Mouse (Mus musculus) liver, embryonic 11.5 days (tissue): ENCODE measurements around the gene Serping1. TPM values are rescaled to one million over a fixed set of nuclear protein-coding genes. Genes with fewer than 3 reads are reported as not detected.

Experiments
- ATAC-seq: fragments of 200-750 bp; cut with Nextera tagmentation; replicated peaks from 2 replicates; pipeline ENCODE4 v1.8.0; 2017; ENCODE audit warnings: moderate number of reproducible peaks, mild to moderate bottlenecking, moderate TSS enrichment, moderate library complexity; ENCODE audit not compliant: low FRiP score
- DNase-seq: peaks from one replicate; pipeline ENCODE4 v3.0.0-alpha.2; 2017; ENCODE audit warnings: low spot score
- H3K27ac ChIP-seq: fragments of 300-500 bp; sonication (generic); 2 replicates; pipeline ENCODE4 v1.5.1; 2014; ENCODE audit warnings: mild to moderate bottlenecking, low read depth, low read length, control low read depth
- H3K27me3 ChIP-seq: fragments of 300-500 bp; sonication (generic); replicated peaks from 2 replicates; pipeline ENCODE4 v1.6.1; 2014; ENCODE audit warnings: low read length, mixed read lengths; ENCODE audit not compliant: control insufficient read depth, insufficient read depth
- H3K36me3 ChIP-seq: fragments of 300-500 bp; sonication (generic); 2 replicates; pipeline ENCODE4 v1.6.1; 2014; ENCODE audit warnings: mild to moderate bottlenecking, low read length, moderate library complexity, mixed read lengths; ENCODE audit not compliant: control insufficient read depth, insufficient read depth
- H3K4me1 ChIP-seq: fragments of 300-500 bp; sonication (generic); replicated peaks from 2 replicates; pipeline ENCODE4 v1.6.1; 2014; ENCODE audit warnings: low read length, mixed read lengths; ENCODE audit not compliant: control insufficient read depth, insufficient read depth
- H3K4me2 ChIP-seq: fragments of 300-500 bp; sonication (generic); 2 replicates; pipeline ENCODE4 v1.6.1; 2014; ENCODE audit warnings: mild to moderate bottlenecking, control low read depth, moderate library complexity
- H3K4me3 ChIP-seq: fragments of 300-500 bp; sonication (generic); 2 replicates; pipeline ENCODE4 v1.5.1; 2014; ENCODE audit warnings: low read depth, low read length, control low read depth
- H3K9ac ChIP-seq: fragments of 300-500 bp; sonication (generic); 2 replicates; pipeline ENCODE4 v1.6.1; 2014; ENCODE audit warnings: low read depth, low read length, control low read depth
- H3K9me3 ChIP-seq: fragments of 300-500 bp; sonication (generic); 2 replicates; pipeline ENCODE4 v1.6.1; 2016; ENCODE audit warnings: low read length, inconsistent platforms, mixed read lengths; ENCODE audit not compliant: control insufficient read depth
- WGBS: fragments of 180-500 bp; shearing (Covaris S2); extraction: QIAGEN DNeasy Blood & Tissue Kit; methylation state at CpG from one replicate; pipeline ENCODE4 v1.1.7; 2014; 5-methylcytosine and 5-hydroxymethylcytosine counted together
- polyA plus RNA-seq: library from polyadenylated mRNA; unstranded; fragments of >200 nt; fragmentation: Nextera tagmentation; extraction: Ambion mirVana; gene quantifications from 2 replicates; pipeline ENCODE4 v1.2.1, GENCODE M21; 2014

The Serping1 gene
- polyA plus RNA-seq, 1 experiment from 2014 or later: 38.4 TPM

DNA sequence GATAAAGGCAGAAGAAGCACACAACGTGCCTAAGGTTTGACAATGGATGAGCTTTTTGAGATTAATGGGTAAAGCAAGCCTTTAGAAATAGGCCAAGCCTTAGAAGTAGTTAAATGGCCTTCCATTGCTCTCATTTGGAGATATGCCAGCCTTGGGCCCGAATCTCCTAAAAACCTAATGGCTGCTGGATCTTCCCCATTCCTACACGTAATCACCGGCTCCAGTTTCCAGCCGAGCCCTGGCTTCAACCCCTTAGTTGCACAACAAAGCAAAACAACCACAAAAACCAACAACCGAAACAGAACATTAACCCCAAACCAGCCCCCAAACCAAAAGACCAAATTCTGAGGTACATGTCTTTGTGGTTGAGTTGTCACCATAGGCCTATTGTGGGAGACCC, 421 bp upstream of the Serping1 start:
- DNase-seq: no peak
- H3K4me2 ChIP-seq: no peak overlapping the region
- WGBS: 71% methylated on average over 6 of the region's 6 CpGs
- ATAC-seq: no peak
- H3K27me3 ChIP-seq: peaks cover 2% of the 10 kb centered on the region
- no peak overlapping the region for H3K4me3 ChIP-seq
- no peak overlapping the region for H3K27ac ChIP-seq
- H3K9ac ChIP-seq: no peak overlapping the region
- H3K9me3 ChIP-seq: no peaks in the 10 kb centered on the region
- H3K4me1 ChIP-seq: peaks cover 6% of the 10 kb centered on the region; the same call in 1 of the 2 replicates
- no peaks in the 10 kb centered on the region for H3K36me3 ChIP-seq

DNA sequence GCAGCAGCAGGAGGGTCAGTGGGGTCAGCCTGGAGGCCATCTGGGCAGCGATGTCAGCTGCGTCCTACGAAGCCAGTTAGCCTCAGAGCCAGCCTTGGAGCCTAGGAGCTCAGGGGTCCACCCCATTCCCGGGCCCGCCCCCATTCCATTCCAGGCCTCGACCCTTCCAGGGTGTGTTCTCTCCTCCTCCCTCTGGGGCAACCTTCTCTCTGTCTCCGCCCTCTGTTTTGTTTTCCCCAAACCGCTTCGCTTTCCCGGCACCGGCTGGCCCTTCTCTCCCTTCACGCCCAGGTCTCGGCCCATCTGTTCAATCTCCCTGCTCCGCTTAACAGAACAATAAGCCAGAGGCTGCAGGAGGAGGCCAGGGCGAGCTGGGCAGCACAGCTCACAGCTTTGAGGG, 493 bp downstream of the Serping1 start:
- DNase-seq: peak; percentile 56
- peak; percentile 79 for ATAC-seq
- H3K9me3 ChIP-seq: no peaks in the 10 kb centered on the region
- 0 out of 2 replicates have a peak overlapping the region, but pooled peaks have one; percentile 35 for H3K27ac ChIP-seq
- peaks cover 2% of the 10 kb centered on the region for H3K27me3 ChIP-seq
- WGBS: 11% methylated on average over 15 of the region's 15 CpGs
- H3K9ac ChIP-seq: 0 out of 2 replicates have a peak overlapping the region, but pooled peaks have one; percentile 4
- H3K4me3 ChIP-seq: peak overlapping the region; percentile 31
- H3K4me1 ChIP-seq: peaks cover 6% of the 10 kb centered on the region; the same call in 1 of the 2 replicates
- H3K36me3 ChIP-seq: no peaks in the 10 kb centered on the region
- peak overlapping the region; percentile 47 for H3K4me2 ChIP-seq

DNA sequence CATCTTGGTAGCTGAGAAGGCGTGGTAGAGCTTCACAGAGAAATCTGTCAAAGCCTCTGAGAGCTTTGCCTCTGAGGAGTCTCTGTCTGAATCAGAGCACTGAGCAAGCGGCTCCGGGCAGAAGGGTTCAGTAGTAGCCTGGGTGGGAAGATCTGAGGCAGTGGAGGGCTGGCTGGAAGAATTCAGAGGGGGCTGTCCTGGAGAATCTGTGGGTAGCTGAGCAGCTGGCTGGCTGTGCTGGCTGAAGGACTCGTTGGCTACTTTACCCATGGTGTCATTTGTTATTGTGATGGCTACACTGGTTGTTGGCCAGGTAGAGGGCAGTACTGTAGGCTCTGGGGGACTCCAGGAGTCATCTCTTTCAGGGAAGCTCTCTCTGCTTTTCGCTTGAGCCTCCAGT, 2.0 kb downstream of the Serping1 start:
- H3K27ac ChIP-seq: no peak overlapping the region
- WGBS: 75% methylated on average over 5 of the region's 5 CpGs
- H3K36me3 ChIP-seq: no peaks in the 10 kb centered on the region
- H3K4me3 ChIP-seq: no peak overlapping the region
- peaks cover 2% of the 10 kb centered on the region for H3K27me3 ChIP-seq
- H3K4me2 ChIP-seq: no peak overlapping the region
- DNase-seq (no peak), ATAC-seq (no peak)
- no peak overlapping the region for H3K9ac ChIP-seq
- H3K4me1 ChIP-seq: peaks cover 6% of the 10 kb centered on the region; the same call in 1 of the 2 replicates
- H3K9me3 ChIP-seq: no peaks in the 10 kb centered on the region

DNA sequence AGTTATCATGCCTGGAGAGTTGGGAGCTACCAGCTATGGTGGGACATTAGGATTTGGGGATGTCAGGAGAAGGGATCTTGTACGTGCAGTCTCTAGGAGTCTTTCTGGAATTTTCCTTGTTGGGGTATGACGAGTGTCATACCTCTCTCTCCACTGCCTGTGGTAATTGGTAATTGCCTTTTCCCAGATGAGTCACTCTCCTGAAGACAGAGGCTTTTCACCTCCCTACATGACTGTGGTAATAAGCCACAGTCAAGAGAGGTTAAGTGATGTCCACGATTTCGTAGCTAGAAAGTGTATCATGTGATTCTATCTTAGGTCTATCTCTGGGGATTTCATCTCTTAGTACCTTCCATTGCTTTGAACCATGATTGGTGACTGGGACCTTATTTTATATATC, 2.8 kb downstream of the Serping1 start:
- Histone ChIP-seq H3K4me2 (no peak overlapping the region), H3K9ac (no peak overlapping the region), H3K4me1 (peaks cover 6% of the 10 kb centered on the region; the same call in 1 of the 2 replicates), H3K27ac (no peak overlapping the region), H3K27me3 (peaks cover 2% of the 10 kb centered on the region; the same call in 1 of the 2 replicates), H3K9me3 (no peaks in the 10 kb centered on the region), H3K4me3 (no peak overlapping the region), H3K36me3 (no peaks in the 10 kb centered on the region)
- DNase-seq (no peak), ATAC-seq (no peak)
- 74% methylated on average over 4 of the region's 4 CpGs for WGBS

DNA sequence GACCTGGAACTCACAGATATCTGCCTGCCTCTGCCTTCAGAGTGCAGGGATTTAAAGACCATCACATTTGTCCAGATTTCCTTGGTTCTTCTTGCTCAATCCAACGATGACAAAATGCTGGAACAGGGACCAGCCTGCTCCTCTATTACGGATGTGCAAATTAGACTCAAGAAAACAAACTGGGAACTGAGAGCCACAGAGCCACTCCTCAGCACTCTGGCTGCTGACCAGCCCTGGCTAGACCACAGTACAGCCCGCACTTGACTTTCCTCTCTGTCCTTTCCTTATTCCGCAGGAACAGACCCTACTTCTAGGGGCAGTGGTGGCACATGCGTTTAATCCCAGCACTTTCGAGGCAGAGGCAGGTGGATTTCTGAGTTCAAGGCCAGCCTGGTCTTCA, 4.7 kb downstream of the Serping1 start:
- Histone ChIP-seq H3K27me3 (peaks cover 2% of the 10 kb centered on the region; the same call in 1 of the 2 replicates), H3K9me3 (no peaks in the 10 kb centered on the region), H3K4me1 (peaks cover 6% of the 10 kb centered on the region; the same call in 1 of the 2 replicates), H3K9ac (no peak overlapping the region), H3K4me3 (no peak overlapping the region), H3K4me2 (no peak overlapping the region), H3K27ac (no peak overlapping the region), H3K36me3 (no peaks in the 10 kb centered on the region)
- ATAC-seq (no peak), DNase-seq (no peak)
- WGBS: 67% methylated on average over 6 of the region's 6 CpGs

DNA sequence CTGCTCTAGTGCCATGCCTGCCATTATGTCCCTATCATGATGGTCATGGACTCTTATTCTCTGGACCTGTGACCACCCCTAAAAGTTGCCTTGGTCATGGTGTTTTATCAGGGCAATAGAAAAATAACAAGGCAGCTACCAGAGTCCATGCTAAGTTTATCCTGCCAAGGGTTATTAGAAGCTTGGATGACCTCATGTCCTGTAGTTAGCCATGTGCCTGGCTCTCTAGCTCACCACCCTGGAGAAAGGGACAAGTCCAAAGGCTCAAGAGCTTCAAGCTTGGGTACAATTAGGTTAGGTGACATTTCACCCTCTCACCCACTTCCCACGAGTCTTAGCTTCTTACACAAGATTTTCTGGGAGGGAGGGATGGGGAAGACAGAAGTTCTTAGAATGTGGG, 12.4 kb downstream of the Serping1 start:
- ATAC-seq: no peak
- no peak for DNase-seq

DNA sequence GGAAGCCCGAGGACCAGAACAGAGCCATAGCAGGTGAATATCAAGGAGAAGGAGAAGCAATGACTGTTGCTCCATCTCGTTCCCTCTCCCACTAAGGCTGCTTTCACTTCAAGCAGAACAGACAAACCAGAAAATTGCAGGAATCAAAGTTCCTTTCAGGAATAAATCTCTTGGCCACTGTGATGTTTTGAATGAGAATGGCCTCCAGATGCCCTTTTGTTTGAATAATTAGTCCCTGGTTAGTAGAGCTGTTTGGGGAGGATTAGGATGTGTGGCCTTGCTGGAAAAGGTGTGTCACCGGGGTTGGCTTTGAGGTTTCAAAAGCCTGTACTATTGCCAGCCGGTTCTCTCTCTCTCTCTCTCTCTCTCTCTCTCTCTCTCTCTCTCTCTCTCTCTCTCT, 12.9 kb downstream of the Serping1 start:
- WGBS: 54% methylated on average over 4 of the region's 4 CpGs
- Histone ChIP-seq H3K9ac (no peak overlapping the region), H3K4me2 (no peak overlapping the region), H3K36me3 (no peaks in the 10 kb centered on the region), H3K4me1 (no peaks in the 10 kb centered on the region), H3K27me3 (no peaks in the 10 kb centered on the region; the same call in 1 of the 2 replicates), H3K9me3 (no peaks in the 10 kb centered on the region), H3K4me3 (no peak overlapping the region), H3K27ac (no peak overlapping the region)
- ATAC-seq (no peak), DNase-seq (no peak)

More for the DNA sequence above, 12.4 kb downstream of the Serping1 start:
- Histone ChIP-seq H3K4me3 (no peak overlapping the region), H3K4me2 (no peak overlapping the region), H3K27me3 (no peaks in the 10 kb centered on the region), H3K27ac (no peak overlapping the region), H3K4me1 (no peaks in the 10 kb centered on the region), H3K9ac (no peak overlapping the region), H3K9me3 (no peaks in the 10 kb centered on the region), H3K36me3 (no peaks in the 10 kb centered on the region)
- 41% methylated on average over 1 of the region's 1 CpGs for WGBS

DNA sequence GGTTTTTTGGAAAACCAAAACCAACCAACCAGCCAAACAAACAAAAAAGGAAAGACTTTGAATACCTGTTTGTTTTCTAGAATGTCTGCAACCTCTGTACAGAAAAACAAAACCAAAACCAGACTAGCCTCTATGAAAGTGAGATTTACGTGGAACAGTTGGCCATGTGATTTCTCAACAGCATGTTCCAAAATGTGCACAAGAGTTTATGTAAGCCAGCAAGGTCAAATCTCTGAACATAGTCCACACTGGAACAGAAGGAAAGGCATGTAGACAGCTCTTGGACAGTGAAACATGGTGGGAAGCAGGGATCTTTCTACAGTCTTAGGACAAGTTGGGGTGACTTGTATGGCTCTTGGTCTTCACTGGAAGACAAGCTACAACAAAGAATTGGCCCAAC, 13.4 kb downstream of the Serping1 start:
- DNase-seq (no peak), ATAC-seq (no peak)
- Histone ChIP-seq H3K27ac (no peak overlapping the region), H3K9ac (no peak overlapping the region), H3K27me3 (no peaks in the 10 kb centered on the region; the same call in 1 of the 2 replicates), H3K9me3 (no peaks in the 10 kb centered on the region), H3K36me3 (no peaks in the 10 kb centered on the region), H3K4me1 (no peaks in the 10 kb centered on the region), H3K4me2 (no peak overlapping the region), H3K4me3 (no peak overlapping the region)
- 88% methylated on average over 1 of the region's 1 CpGs for WGBS

DNA sequence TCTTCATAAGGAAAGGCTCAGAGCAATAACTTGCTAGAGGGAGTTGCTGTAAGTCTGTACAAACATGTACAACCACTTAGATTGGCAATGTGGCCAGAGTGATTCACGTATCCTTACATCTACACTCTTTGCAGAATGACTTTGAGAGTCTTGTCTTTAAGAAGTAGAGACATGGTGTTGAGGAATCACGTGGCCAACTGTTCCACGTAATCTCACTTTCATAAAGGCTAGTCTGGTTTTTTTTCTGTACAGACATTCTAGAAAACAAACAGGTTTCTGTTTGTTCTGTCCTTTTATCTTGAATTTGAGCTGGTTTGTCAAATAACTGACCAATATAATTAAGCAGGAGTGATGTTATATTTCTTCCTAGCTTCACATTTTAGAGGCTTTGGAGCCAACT, 13.9 kb downstream of the Serping1 start:
- H3K9ac ChIP-seq: no peak overlapping the region
- H3K36me3 ChIP-seq: no peaks in the 10 kb centered on the region
- DNase-seq (no peak), ATAC-seq (no peak)
- no peaks in the 10 kb centered on the region; the same call in 1 of the 2 replicates for H3K27me3 ChIP-seq
- H3K4me3 ChIP-seq: no peak overlapping the region
- 71% methylated on average over 3 of the region's 3 CpGs for WGBS
- H3K27ac ChIP-seq: no peak overlapping the region
- H3K4me1 ChIP-seq: no peaks in the 10 kb centered on the region
- H3K4me2 ChIP-seq: no peak overlapping the region
- H3K9me3 ChIP-seq: no peaks in the 10 kb centered on the region
